Mouse (Mus musculus) megakaryocyte-erythroid progenitor cell, adult 5 weeks (primary cell): ENCODE results near the gene Lrrc51. TPM values are rescaled to one million over a fixed set of nuclear protein-coding genes. Genes with fewer than 3 reads are reported as not detected.

Experiments
- polyA plus RNA-seq: library from polyadenylated mRNA; stranded (reverse); fragments of >175 nt; gene quantifications from 2 replicates; pipeline ENCODE4 v1.2.3, GENCODE M21; 2012

The Lrrc51 gene
- polyA plus RNA-seq = 0.22 TPM in 1 of 2 replicates, not detected in the other

DNA sequence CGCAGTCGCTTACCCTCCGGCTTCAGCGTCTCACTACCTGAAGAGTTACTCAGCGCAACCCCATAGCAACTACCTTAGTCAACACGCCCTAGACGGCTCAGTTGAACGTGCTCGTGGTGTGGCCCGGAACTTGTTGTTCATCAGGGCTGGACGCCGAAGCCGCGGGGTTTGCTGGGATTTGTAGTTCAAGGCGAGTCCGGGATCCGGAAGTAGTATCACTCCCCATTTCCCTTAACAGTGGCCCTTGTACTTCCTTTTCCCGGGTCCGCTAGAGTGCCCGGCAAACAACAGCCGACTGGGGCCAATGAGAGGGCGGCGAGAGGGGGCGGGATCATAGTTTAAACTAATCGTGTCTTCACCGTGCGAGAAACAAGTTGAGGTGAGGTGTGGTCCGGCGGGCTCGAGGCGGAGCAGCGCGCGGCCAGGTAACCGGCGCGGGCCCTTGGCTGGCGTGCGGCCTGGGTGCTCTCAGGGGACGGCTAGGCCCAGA, at the start of gene Lrrc51, which contains the start of gene Numa1:
Gene Lrrc51, minus strand, starts transcription at position 145 of the 490 bp plus-strand sequence.
Gene Numa1, plus strand, starts transcription at position 361 of the 490 bp plus-strand sequence.

DNA sequence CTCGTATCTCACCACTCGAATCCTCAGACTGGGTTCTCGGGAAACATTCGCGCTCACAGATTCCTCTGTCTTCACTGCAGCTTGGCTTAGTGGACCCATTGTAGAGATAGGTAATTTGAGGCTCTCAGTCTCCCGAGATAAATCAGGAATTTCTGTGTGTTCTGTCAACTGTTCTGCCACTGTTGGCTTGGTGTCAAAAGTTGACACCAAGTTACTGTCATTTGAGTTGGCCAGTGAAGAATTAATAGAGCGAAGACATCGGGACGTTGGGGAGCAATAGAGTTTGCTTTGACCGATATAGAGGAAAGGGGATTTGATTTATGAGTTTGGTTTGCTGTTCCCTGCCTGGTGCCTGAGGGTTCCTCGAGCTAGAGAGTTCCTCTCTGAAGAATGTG, 27.4 kb downstream of the Lrrc51 start, which contains the start of gene Tomt:
Gene Tomt, minus strand, starts transcription at position 73 of the 395 bp plus-strand sequence.

DNA sequence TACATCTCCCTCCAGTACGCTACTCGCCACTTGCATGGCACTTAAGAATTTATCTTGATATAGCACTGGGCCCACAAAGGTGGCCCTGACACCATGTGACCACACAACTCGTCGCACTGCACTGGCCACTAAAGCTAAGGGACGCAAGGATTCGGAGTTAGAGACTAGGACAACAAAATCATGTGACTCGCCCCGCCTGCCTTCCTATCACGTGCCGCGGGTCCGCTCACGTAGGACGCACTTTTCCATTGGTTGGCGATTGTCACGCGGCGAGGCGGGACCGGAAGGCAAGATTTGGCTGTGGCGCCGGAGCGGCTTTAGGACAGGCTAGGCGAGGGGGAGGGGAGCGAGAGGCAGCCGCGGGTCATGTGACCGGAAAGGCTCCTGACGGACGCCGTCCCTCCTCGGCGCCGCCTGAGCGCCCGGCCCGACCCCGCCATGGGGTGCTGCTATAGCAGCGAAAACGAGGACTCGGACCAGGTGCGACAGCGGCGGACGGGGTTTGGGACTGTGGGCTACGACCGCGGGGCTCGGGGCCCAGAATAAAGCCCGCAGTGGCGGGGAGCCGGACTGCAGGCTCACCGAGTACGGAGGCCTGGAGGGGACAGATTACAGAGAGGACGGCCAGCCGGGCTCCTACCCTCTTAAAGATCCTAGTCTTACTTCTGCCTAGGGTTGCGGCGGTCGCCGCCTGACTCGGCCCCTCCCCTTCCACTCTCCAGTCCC, 28.0 kb downstream of the Lrrc51 start, which contains the start of gene Lamtor1:
Gene Lamtor1, plus strand, starts transcription at position 344 of the 726 bp plus-strand sequence.

DNA sequence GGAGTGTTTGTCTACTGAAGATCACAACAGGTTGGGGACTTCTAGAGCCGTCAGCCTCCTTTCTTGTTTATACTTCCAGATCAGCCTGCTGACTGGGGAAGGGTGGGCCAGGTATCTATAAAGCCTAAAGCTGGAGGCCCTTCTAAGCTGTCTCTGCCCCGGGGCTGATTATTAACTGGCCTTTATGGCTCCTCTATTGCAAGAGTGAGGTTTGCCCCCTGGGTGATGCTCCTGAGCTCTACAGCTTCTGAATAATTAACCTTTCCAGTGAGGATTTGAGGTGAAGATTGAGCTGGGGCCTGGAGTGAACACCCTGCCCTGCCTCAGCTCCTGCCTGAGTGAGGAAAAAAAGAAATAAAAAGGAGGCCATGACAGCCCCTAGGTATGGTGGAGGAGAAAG, 63.1 kb downstream of the Lrrc51 start, which contains the start of gene Folr1:
Gene Folr1, minus strand, starts transcription at position 160 of the 400 bp plus-strand sequence.

DNA sequence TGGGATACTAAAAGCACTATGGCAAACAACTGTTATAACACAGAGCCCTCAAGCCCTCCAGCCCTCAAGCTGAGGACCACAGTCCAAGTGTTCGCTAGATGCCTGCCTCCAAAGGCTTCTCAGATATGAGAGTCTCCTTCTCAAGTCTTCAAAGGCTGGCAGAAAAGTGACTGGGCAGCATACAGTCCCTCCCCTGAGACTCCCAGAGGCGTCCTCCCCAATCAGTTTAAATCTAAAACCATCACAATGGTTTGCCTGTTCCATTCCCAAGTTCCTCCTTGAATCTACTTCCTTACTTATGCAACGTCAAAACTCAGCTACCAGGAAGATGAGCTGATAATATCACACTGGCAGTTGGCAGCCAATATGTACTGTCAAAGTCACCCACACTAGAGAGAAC, 70.3 kb downstream of the Lrrc51 start, which contains the start of gene Anapc15:
Gene Anapc15, plus strand, starts transcription at position 301 of the 400 bp plus-strand sequence.

Other genes starting within 250 kb of the Lrrc51 start
- 0.07 and 0.09 TPM in 2 replicates for gene Phox2a, start 115.6 kb downstream of the Lrrc51 start, polyA plus RNA-seq
- 11.8 and 13.7 TPM in 2 replicates for gene Inppl1, start 95.7 kb downstream of the Lrrc51 start, polyA plus RNA-seq
- gene Folr2, start 76.7 kb downstream of the Lrrc51 start, polyA plus RNA-seq = not detected in 2 replicates
- gene Anapc15, start 70.2 kb downstream of the Lrrc51 start, polyA plus RNA-seq = 18.9 and 25.1 TPM in 2 replicates
- gene Folr1, start 63.1 kb downstream of the Lrrc51 start, polyA plus RNA-seq = 0.10 and 0.11 TPM in 2 replicates
- gene Lamtor1, start 28.0 kb downstream of the Lrrc51 start, polyA plus RNA-seq = 98.1 and 126 TPM in 2 replicates
- gene Tomt, start 27.5 kb downstream of the Lrrc51 start, polyA plus RNA-seq = 0.03 and 0.08 TPM in 2 replicates
- gene Numa1, start 216 bp upstream of the Lrrc51 start, polyA plus RNA-seq = 131 and 170 TPM in 2 replicates
- gene Il18bp, start 84.8 kb upstream of the Lrrc51 start, polyA plus RNA-seq = 7.0 and 11.9 TPM in 2 replicates
- gene Rnf121, start 131.6 kb upstream of the Lrrc51 start, polyA plus RNA-seq = 3.2 and 3.7 TPM in 2 replicates
- 18.2 and 25.0 TPM in 2 replicates for gene Xndc1, start 131.6 kb upstream of the Lrrc51 start, polyA plus RNA-seq
- gene Xntrpc, start 131.8 kb upstream of the Lrrc51 start, polyA plus RNA-seq = 0.90 and 1.6 TPM in 2 replicates
- 1.0 and 1.4 TPM in 2 replicates for gene Trpc2, start 149.2 kb upstream of the Lrrc51 start, polyA plus RNA-seq
- gene Art1, start 167.8 kb upstream of the Lrrc51 start, polyA plus RNA-seq = 0.04 TPM in 1 of 2 replicates, not detected in the other
- gene Art5, start 175.6 kb upstream of the Lrrc51 start, polyA plus RNA-seq = 0.36 and 0.67 TPM in 2 replicates
- gene Chrna10, start 182.9 kb upstream of the Lrrc51 start, polyA plus RNA-seq = 0.06 TPM in 1 of 2 replicates, not detected in the other